Mouse (Mus musculus) myocyte (in vitro differentiated cells): ENCODE results near the gene E130114P18Rik.

Experiments used
- E2F4 ChIP-seq: IDR thresholded peaks from one replicate; pipeline ENCODE4 v1.6.1; 2011; ENCODE audit warnings: mild to moderate bottlenecking, control low read depth, moderate library complexity; ENCODE audit not compliant: insufficient read depth
- MAX ChIP-seq: IDR thresholded peaks from one replicate; pipeline ENCODE4 v1.6.1; 2011; ENCODE audit warnings: low read depth, mild to moderate bottlenecking, control low read depth
- MYOD1 ChIP-seq, 3 experiments: IDR thresholded peaks; one replicate each; pipeline ENCODE4 v1.6.1; 2011; ENCODE audit warnings: control low read depth in 2 of 3, low read depth in 2 of 3, mild to moderate bottlenecking in 2 of 3, moderate library complexity in 1 of 3; ENCODE audit not compliant: insufficient read length in 2 of 3, control insufficient read depth in 1 of 3
- MYOG ChIP-seq, 3 experiments: IDR thresholded peaks; one replicate each; pipeline ENCODE4 v1.6.1; 2011; ENCODE audit warnings: control low read depth in 2 of 3, low read depth in 2 of 3, mild to moderate bottlenecking in 2 of 3; ENCODE audit not compliant: insufficient read length in 2 of 3, control insufficient read depth in 1 of 3, insufficient read depth in 1 of 3
- POLR2A ChIP-seq: IDR thresholded peaks from one replicate; pipeline ENCODE4 v1.6.1; 2011; ENCODE audit warnings: low read depth, mild to moderate bottlenecking, control low read depth, moderate library complexity; ENCODE audit not compliant: insufficient read length
- POLR2AphosphoS2 ChIP-seq: IDR thresholded peaks from one replicate; pipeline ENCODE4 v1.6.1; 2011; ENCODE audit warnings: low read depth, control low read depth; ENCODE audit not compliant: insufficient read length
- TCF12 ChIP-seq: IDR thresholded peaks from one replicate; pipeline ENCODE4 v1.6.1; 2011; ENCODE audit warnings: mild to moderate bottlenecking, control low read depth; ENCODE audit not compliant: poor library complexity, insufficient read depth, severe bottlenecking
- TCF3 ChIP-seq: IDR thresholded peaks from one replicate; pipeline ENCODE4 v1.6.1; 2011; ENCODE audit warnings: low read depth, control low read depth; ENCODE audit not compliant: insufficient read length
- USF1 ChIP-seq: IDR thresholded peaks from one replicate; pipeline ENCODE4 v1.6.1; 2011; ENCODE audit warnings: low read depth, mild to moderate bottlenecking, control low read depth, moderate library complexity

DNA sequence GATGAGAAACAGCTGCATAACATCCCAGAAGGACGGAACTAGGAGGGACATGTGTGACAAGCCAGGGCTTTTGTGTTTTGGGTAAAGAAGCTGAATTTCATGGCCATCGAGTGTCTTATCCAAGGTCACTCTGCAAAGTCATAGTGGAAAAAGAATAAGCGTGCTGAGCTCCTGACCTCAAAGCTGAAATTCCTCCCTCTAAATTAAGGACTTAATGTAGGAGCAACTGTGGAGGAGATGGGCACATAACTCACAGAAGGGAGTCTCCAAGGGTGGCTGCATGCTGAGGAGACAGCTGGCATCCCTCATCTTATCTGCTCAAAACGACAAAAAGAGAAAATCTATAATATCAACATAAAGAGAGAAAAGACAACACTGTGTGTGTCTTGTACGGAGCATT is 33.9 kb downstream of the E130114P18Rik start:
- TF ChIP-seq POLR2A (no peak), E2F4 (no peak), POLR2AphosphoS2 (no peak), TCF3 (no peak), MAX (no peak), MYOG (IDR thresholded peaks at IDR 0.05; ENCODE audit: control insufficient read depth in 1 of 3, insufficient read depth in 1 of 3, insufficient read length in 2 of 3, low read depth in 2 of 3) (no peak), USF1 (no peak), TCF12 (no peak), MYOD1 (IDR thresholded peaks at IDR 0.05; ENCODE audit: control insufficient read depth in 1 of 3, insufficient read length in 2 of 3, low read depth in 2 of 3) (no peak)
